ENCODE assay signal across 9 mouse cellular contexts in genomic region chr14:77157505-77157911, GRCm38 (mm10). TPM values are rescaled to one million over a fixed set of nuclear protein-coding genes. Genes with fewer than 3 reads are reported as not detected.
DNase-seq lines count a peak whose midpoint lies in the region; ATAC-seq and TF ChIP-seq lines count a peak whose summit lies in the region.
"Had no signal": no experiment of that assay in that cellular context is flagged by ENCODE, and none has a peak within 500 bp of the region (broad histone marks: within the 10 kb centered on the region; RNA-seq: fewer than 3 reads in every experiment).

No protein-coding gene starts in this region.

- peak overlapping the region; percentile 53; the same call in 1 of the 2 replicates for H3K9ac ChIP-seq in embryonic facial prominence, embryonic 15.5 days
- H3K9ac ChIP-seq in midbrain, embryonic 16.5 days (ENCODE audit: low read depth, low read length) = peak overlapping the region; percentile 99
- peak overlapping the region; percentile 54 for H3K9ac ChIP-seq in stomach, postnatal 0 days (ENCODE audit: low read length)

- peak overlapping the region; percentile 97 for H3K4me2 ChIP-seq in embryonic facial prominence, embryonic 15.5 days (replicated peaks)
- peak overlapping the region; percentile 63 for H3K4me2 ChIP-seq in midbrain, embryonic 16.5 days (ENCODE audit: low read length)
- H3K4me2 ChIP-seq in stomach, postnatal 0 days (replicated peaks; ENCODE audit: low read depth) = peak overlapping the region; percentile 97

- peak overlapping the region; percentile 75 for H3K4me3 ChIP-seq in embryonic facial prominence, embryonic 15.5 days (replicated peaks)
- H3K4me3 ChIP-seq in limb, embryonic 10.5 days = peak overlapping the region; percentile 85
- H3K4me3 ChIP-seq in midbrain, embryonic 16.5 days (ENCODE audit: low read depth, low read length) = peak overlapping the region; percentile 98
- H3K4me3 ChIP-seq in stomach, postnatal 0 days (ENCODE audit: low read depth, low read length) = peak overlapping the region; percentile 63

- TF ChIP-seq CTCF in stomach, postnatal 0 days (IDR thresholded peaks at IDR 0.05; ENCODE audit: low read depth) = no peak

- WGBS in embryonic facial prominence, embryonic 15.5 days = under 1% methylated on average over 31 of the region's 31 CpGs
- WGBS in limb, embryonic 10.5 days = 1% methylated on average over 31 of the region's 31 CpGs
- under 1% methylated on average over 31 of the region's 31 CpGs for WGBS in midbrain, embryonic 16.5 days
- 2% methylated on average over 31 of the region's 31 CpGs for WGBS in stomach, postnatal 0 days

- H3K36me3 ChIP-seq in embryonic facial prominence, embryonic 15.5 days = no peaks in the 10 kb centered on the region
- no peaks in the 10 kb centered on the region for H3K36me3 ChIP-seq in limb, embryonic 10.5 days
- no peaks in the 10 kb centered on the region for H3K36me3 ChIP-seq in midbrain, embryonic 16.5 days (ENCODE audit: control insufficient read depth, insufficient read depth, low read length)
- no peaks in the 10 kb centered on the region for H3K36me3 ChIP-seq in stomach, postnatal 0 days (ENCODE audit: control insufficient read depth, insufficient read depth, low read length)

- peak overlapping the region; percentile 76; the same call in 1 of the 2 replicates for H3K27ac ChIP-seq in embryonic facial prominence, embryonic 15.5 days (replicated peaks)
- peak overlapping the region; percentile 82; the same call in 1 of the 2 replicates for H3K27ac ChIP-seq in limb, embryonic 10.5 days
- peak overlapping the region; percentile 95 for H3K27ac ChIP-seq in midbrain, embryonic 16.5 days (ENCODE audit: low read length)
- no peak overlapping the region for H3K27ac ChIP-seq in stomach, postnatal 0 days (replicated peaks)

- no peaks in the 10 kb centered on the region for H3K9me3 ChIP-seq in embryonic facial prominence, embryonic 15.5 days (replicated peaks)
- H3K9me3 ChIP-seq in limb, embryonic 10.5 days (replicated peaks) = no peaks in the 10 kb centered on the region
- no peaks in the 10 kb centered on the region for H3K9me3 ChIP-seq in midbrain, embryonic 16.5 days (replicated peaks; ENCODE audit: control insufficient read depth, low read length, poor library complexity, severe bottlenecking)
- no peaks in the 10 kb centered on the region for H3K9me3 ChIP-seq in stomach, postnatal 0 days (ENCODE audit: control insufficient read depth, low read length)

- no peaks in the 10 kb centered on the region for H3K27me3 ChIP-seq in embryonic facial prominence, embryonic 15.5 days
- peaks cover 28% of the 10 kb centered on the region for H3K27me3 ChIP-seq in limb, embryonic 10.5 days (ENCODE audit: low read depth, poor library complexity, severe bottlenecking)
- no peaks in the 10 kb centered on the region for H3K27me3 ChIP-seq in midbrain, embryonic 16.5 days (ENCODE audit: control insufficient read depth, insufficient read depth, low read depth, low read length)
- H3K27me3 ChIP-seq in stomach, postnatal 0 days (ENCODE audit: control insufficient read depth, insufficient read depth, low read length) = peaks cover 5% of the 10 kb centered on the region; the same call in 1 of the 2 replicates

- peak; percentile 89 for ATAC-seq in embryonic facial prominence, embryonic 15.5 days (ENCODE audit: insufficient number of reproducible peaks, low FRiP score, low TSS enrichment, low read depth)
- peak; percentile 86 for ATAC-seq in midbrain, embryonic 16.5 days
- peak; percentile 80 for ATAC-seq in stomach, postnatal 0 days (ENCODE audit: low FRiP score, low TSS enrichment)

- TF ChIP-seq EP300 in stomach, postnatal 0 days (optimal IDR thresholded peaks at IDR 0.05) = no peak

- peak; percentile 61 for DNase-seq in brain, embryonic 18.5 days (ENCODE audit: low read depth, low spot score)
- DNase-seq in heart, adult 9 months (ENCODE audit: low spot score in 2 of 2) = peak; percentile 53 to 58
- DNase-seq in kidney, adult 9 months = peak; percentile 25
- peak; percentile 76 for DNase-seq in limb, embryonic 10.5 days (ENCODE audit: low spot score)
- peak; percentile 55 for DNase-seq in stomach, postnatal 0 days (ENCODE audit: low spot score)
- DNase-seq in spleen, postnatal 4 days (ENCODE audit: low spot score in 2 of 2) = no peak

- H3K4me1 ChIP-seq in embryonic facial prominence, embryonic 15.5 days = peaks cover 21% of the 10 kb centered on the region
- H3K4me1 ChIP-seq in limb, embryonic 10.5 days = peaks cover 26% of the 10 kb centered on the region
- H3K4me1 ChIP-seq in midbrain, embryonic 16.5 days (ENCODE audit: control insufficient read depth, insufficient read depth, low read length) = peaks cover 48% of the 10 kb centered on the region
- no peaks in the 10 kb centered on the region for H3K4me1 ChIP-seq in stomach, postnatal 0 days (replicated peaks; ENCODE audit: control insufficient read depth, insufficient read depth)

RNA-seq across cellular contexts. Expression of gene Enox1, which starts 0.9 kb away (rescaled TPM):
- 19.7 and 19.8 TPM in 2 replicates for polyA plus RNA-seq in embryonic facial prominence, embryonic 15.5 days (2015; fragmentation: Nextera tagmentation; extraction: Ambion mirVana)
- 5.6 and 7.0 TPM in 2 replicates for polyA plus RNA-seq in limb, embryonic 10.5 days (2016; fragmentation: Nextera tagmentation; extraction: Ambion mirVana)
- polyA plus RNA-seq in midbrain, embryonic 16.5 days (2015; fragmentation: Nextera tagmentation; extraction: Ambion mirVana) = 42.4 and 42.8 TPM in 2 replicates
- 2.5 and 2.6 TPM in 2 replicates for polyA plus RNA-seq in stomach, postnatal 0 days (2015; fragmentation: Nextera tagmentation; extraction: Ambion mirVana)
- polyA plus RNA-seq: erythroblast, embryonic 14.5 days had no signal

Comparison
In these comparisons a context has a peak if more than half of its experiments do, and no peak if none do; other contexts are left out.
1. DNase-seq: peak in brain, embryonic 18.5 days (single experiment), heart, adult 9 months (2 of 2), kidney, adult 9 months (single experiment), limb, embryonic 10.5 days (single experiment) and stomach, postnatal 0 days (single experiment); none in spleen, postnatal 4 days (0 of 2).
2. Peak in every context shown above with its lines, with median percentiles within 50 percentile points of each other: ATAC-seq, H3K4me2 ChIP-seq, H3K4me3 ChIP-seq and H3K9ac ChIP-seq.